Mouse (Mus musculus): ENCODE results near the gene Grap2. TPM values are rescaled to one million over a fixed set of nuclear protein-coding genes. Genes with fewer than 3 reads are reported as not detected.
A peak's percentile ranks its signal among the peaks of the same experiment; 100 is the strongest.

Gene Grap2
- polyA plus RNA-seq, 1 experiment from 2014 or later, result 1.1 TPM

GRCm38 (mm10) chr15:80613904-80614303 lies 41.5 kb downstream of the Grap2 start:
- H3K9me3 ChIP-seq, result no peaks in the 10 kb centered on the region
- WGBS, result 29% methylated on average over 5 of the region's 5 CpGs
- peaks cover 18% of the 10 kb centered on the region; the same call in 1 of the 2 replicates for H3K27me3 ChIP-seq
- ATAC-seq (ENCODE audit: insufficient number of reproducible peaks, low FRiP score, low TSS enrichment, low read depth), result no peak
- peaks cover 11% of the 10 kb centered on the region; the same call in 1 of the 2 replicates for H3K4me1 ChIP-seq
- H3K4me2 ChIP-seq, result no peak overlapping the region
- H3K36me3 ChIP-seq, result no peaks in the 10 kb centered on the region
- H3K27ac ChIP-seq, result no peak overlapping the region
- H3K9ac ChIP-seq, result no peak overlapping the region
- H3K4me3 ChIP-seq, result no peak overlapping the region

GRCm38 (mm10) chr15:80614500-80615289 lies 42.3 kb downstream of the Grap2 start:
- WGBS, result 61% methylated on average over 17 of the region's 18 CpGs
- peaks cover 23% of the 10 kb centered on the region; the same call in 1 of the 2 replicates for H3K27me3 ChIP-seq
- H3K9ac ChIP-seq, result no peak overlapping the region
- H3K4me1 ChIP-seq, result peaks cover 11% of the 10 kb centered on the region; the same call in 1 of the 2 replicates
- H3K4me3 ChIP-seq, result no peak overlapping the region
- no peaks in the 10 kb centered on the region for H3K9me3 ChIP-seq
- ATAC-seq (ENCODE audit: insufficient number of reproducible peaks, low FRiP score, low TSS enrichment, low read depth), result 0 out of 2 replicates have a peak, but pooled peaks have one; percentile 24
- no peak overlapping the region for H3K27ac ChIP-seq
- no peak overlapping the region for H3K4me2 ChIP-seq
- no peaks in the 10 kb centered on the region for H3K36me3 ChIP-seq

GRCm38 (mm10) chr15:80615290-80615570 lies 42.8 kb downstream of the Grap2 start:
- Histone ChIP-seq H3K36me3 (no peaks in the 10 kb centered on the region), H3K27me3 (peaks cover 23% of the 10 kb centered on the region; the same call in 1 of the 2 replicates), H3K4me2 (no peak overlapping the region), H3K4me1 (peaks cover 11% of the 10 kb centered on the region; the same call in 1 of the 2 replicates), H3K9ac (no peak overlapping the region), H3K4me3 (no peak overlapping the region), H3K27ac (no peak overlapping the region), H3K9me3 (no peaks in the 10 kb centered on the region)
- WGBS, result 43% methylated on average over 2 of the region's 2 CpGs
- no peak for ATAC-seq (ENCODE audit: insufficient number of reproducible peaks, low FRiP score, low TSS enrichment, low read depth)

GRCm38 (mm10) chr15:80615636-80616383 lies 43.4 kb downstream of the Grap2 start:
- Histone ChIP-seq H3K9me3 (no peaks in the 10 kb centered on the region), H3K36me3 (no peaks in the 10 kb centered on the region), H3K27me3 (peaks cover 23% of the 10 kb centered on the region; the same call in 1 of the 2 replicates), H3K9ac (no peak overlapping the region), H3K27ac (no peak overlapping the region), H3K4me1 (peaks cover 11% of the 10 kb centered on the region; the same call in 1 of the 2 replicates), H3K4me3 (no peak overlapping the region), H3K4me2 (no peak overlapping the region)
- ATAC-seq (ENCODE audit: insufficient number of reproducible peaks, low FRiP score, low TSS enrichment, low read depth), result no peak
- 8% methylated on average over 17 of the region's 17 CpGs for WGBS

- Histone ChIP-seq H3K9me3 (no peaks in the 10 kb centered on the region), H3K27ac (no peak overlapping the region), H3K4me2 (no peak overlapping the region), H3K4me1 (peaks cover 11% of the 10 kb centered on the region; the same call in 1 of the 2 replicates), H3K4me3 (no peak overlapping the region), H3K36me3 (no peaks in the 10 kb centered on the region), H3K9ac (no peak overlapping the region), H3K27me3 (peaks cover 23% of the 10 kb centered on the region; the same call in 1 of the 2 replicates)
- no peak for ATAC-seq (ENCODE audit: insufficient number of reproducible peaks, low FRiP score, low TSS enrichment, low read depth)
- 44% methylated on average over 2 of the region's 2 CpGs for WGBS
These were observed 45.4 kb downstream of the Grap2 start for GRCm38 (mm10) chr15:80617839-80618238.

- Histone ChIP-seq H3K4me2 (no peak overlapping the region), H3K4me1 (0 out of 2 replicates have a peak, but pooled peaks cover 9% of the 10 kb centered on the region), H3K4me3 (no peak overlapping the region), H3K9ac (no peak overlapping the region), H3K36me3 (no peaks in the 10 kb centered on the region), H3K27ac (no peak overlapping the region), H3K27me3 (peaks cover 23% of the 10 kb centered on the region; the same call in 1 of the 2 replicates), H3K9me3 (no peaks in the 10 kb centered on the region)
- WGBS, result 85% methylated on average over 5 of the region's 5 CpGs
- ATAC-seq (ENCODE audit: insufficient number of reproducible peaks, low FRiP score, low TSS enrichment, low read depth), result no peak
These were observed 46.8 kb downstream of the Grap2 start for GRCm38 (mm10) chr15:80619166-80619565.

GRCm38 (mm10) chr15:80619786-80620185 lies 47.4 kb downstream of the Grap2 start:
- H3K4me2 ChIP-seq, result no peak overlapping the region
- ATAC-seq (ENCODE audit: insufficient number of reproducible peaks, low FRiP score, low TSS enrichment, low read depth), result no peak
- no peak overlapping the region for H3K4me3 ChIP-seq
- no peaks in the 10 kb centered on the region for H3K9me3 ChIP-seq
- peaks cover 23% of the 10 kb centered on the region; the same call in 1 of the 2 replicates for H3K27me3 ChIP-seq
- 76% methylated on average over 4 of the region's 4 CpGs for WGBS
- no peak overlapping the region for H3K27ac ChIP-seq
- H3K9ac ChIP-seq, result no peak overlapping the region
- 0 out of 2 replicates have a peak, but pooled peaks cover 5% of the 10 kb centered on the region for H3K4me1 ChIP-seq
- H3K36me3 ChIP-seq, result no peaks in the 10 kb centered on the region

GRCm38 (mm10) chr15:80620371-80620770 lies 48.0 kb downstream of the Grap2 start:
- H3K4me1 ChIP-seq, result 0 out of 2 replicates have a peak, but pooled peaks cover 5% of the 10 kb centered on the region
- H3K36me3 ChIP-seq, result no peaks in the 10 kb centered on the region
- no peak overlapping the region for H3K27ac ChIP-seq
- 64% methylated on average over 8 of the region's 8 CpGs for WGBS
- H3K4me2 ChIP-seq, result no peak overlapping the region
- no peak for ATAC-seq (ENCODE audit: insufficient number of reproducible peaks, low FRiP score, low TSS enrichment, low read depth)
- H3K9me3 ChIP-seq, result no peaks in the 10 kb centered on the region
- peaks cover 23% of the 10 kb centered on the region; the same call in 1 of the 2 replicates for H3K27me3 ChIP-seq
- H3K9ac ChIP-seq, result no peak overlapping the region
- H3K4me3 ChIP-seq, result no peak overlapping the region

GRCm38 (mm10) chr15:80623171-80623837 lies 50.9 kb downstream of the Grap2 start:
- Histone ChIP-seq H3K9ac (no peak overlapping the region), H3K4me3 (no peak overlapping the region), H3K4me2 (no peak overlapping the region), H3K36me3 (no peaks in the 10 kb centered on the region), H3K27me3 (0 out of 2 replicates have a peak, but pooled peaks cover 9% of the 10 kb centered on the region), H3K4me1 (no peaks in the 10 kb centered on the region), H3K9me3 (no peaks in the 10 kb centered on the region), H3K27ac (no peak overlapping the region)
- WGBS, result 65% methylated on average over 8 of the region's 8 CpGs
- no peak for ATAC-seq (ENCODE audit: insufficient number of reproducible peaks, low FRiP score, low TSS enrichment, low read depth)

GRCm38 (mm10) chr15:80626472-80626871 lies 54.1 kb downstream of the Grap2 start:
- no peak overlapping the region for H3K4me2 ChIP-seq
- H3K4me1 ChIP-seq, result 0 out of 2 replicates have a peak, but pooled peaks cover 5% of the 10 kb centered on the region
- no peak for ATAC-seq (ENCODE audit: insufficient number of reproducible peaks, low FRiP score, low TSS enrichment, low read depth)
- H3K36me3 ChIP-seq, result no peaks in the 10 kb centered on the region
- no peaks in the 10 kb centered on the region for H3K27me3 ChIP-seq
- no peak overlapping the region for H3K4me3 ChIP-seq
- no peaks in the 10 kb centered on the region for H3K9me3 ChIP-seq
- no peak overlapping the region for H3K27ac ChIP-seq
- 57% methylated on average over 6 of the region's 6 CpGs for WGBS
- H3K9ac ChIP-seq, result no peak overlapping the region

GRCm38 (mm10) chr15:80630147-80630546 lies 57.8 kb downstream of the Grap2 start:
- Histone ChIP-seq H3K36me3 (no peaks in the 10 kb centered on the region), H3K27me3 (no peaks in the 10 kb centered on the region), H3K9me3 (no peaks in the 10 kb centered on the region), H3K4me2 (no peak overlapping the region), H3K4me3 (no peak overlapping the region), H3K27ac (no peak overlapping the region), H3K9ac (no peak overlapping the region), H3K4me1 (0 out of 2 replicates have a peak, but pooled peaks cover 7% of the 10 kb centered on the region)
- 60% methylated on average over 7 of the region's 7 CpGs for WGBS
- ATAC-seq (ENCODE audit: insufficient number of reproducible peaks, low FRiP score, low TSS enrichment, low read depth), result no peak

Measured in limb, embryonic 15.5 days (tissue).